34 mouse cellular contexts compared by ENCODE assay signal in genomic region chr14:75017877-75018825, GRCm38 (mm10). TPM values are rescaled to one million over a fixed set of nuclear protein-coding genes. Genes with fewer than 3 reads are reported as not detected.
A peak's percentile ranks its signal among the peaks of the same experiment; 100 is the strongest.
DNase-seq lines count a peak whose midpoint lies in the region; ATAC-seq and TF ChIP-seq lines count a peak whose summit lies in the region.
"Had no signal": no experiment of that assay in that cellular context is flagged by ENCODE, and none has a peak within 500 bp of the region (broad histone marks: within the 10 kb centered on the region; RNA-seq: fewer than 3 reads in every experiment).

No protein-coding gene starts in this region.

- TF ChIP-seq RAD21 in CH12.LX (IDR thresholded peaks at IDR 0.05; ENCODE audit: low read depth, low read length) = no peak

- H3K9me3 ChIP-seq in CH12.LX (replicated peaks; ENCODE audit: low read length) = no peaks in the 10 kb centered on the region
- H3K9me3 ChIP-seq in heart, embryonic 10.5 days = no peaks in the 10 kb centered on the region
- no peaks in the 10 kb centered on the region for H3K9me3 ChIP-seq in hindbrain, embryonic 14.5 days (ENCODE audit: control insufficient read depth, low read length)
- H3K9me3 ChIP-seq: embryonic facial prominence, embryonic 10.5 days; embryonic facial prominence, embryonic 15.5 days; forebrain, embryonic 12.5 days; hindbrain, embryonic 12.5 days; limb, embryonic 10.5 days; limb, embryonic 15.5 days; neural tube, embryonic 13.5 days had no signal

- WGBS in spleen, adult 2 months = 58% methylated on average over 18 of the region's 18 CpGs
- 87% methylated on average over 18 of the region's 18 CpGs for WGBS in heart, embryonic 10.5 days
- WGBS in hindbrain, embryonic 14.5 days = 86% methylated on average over 18 of the region's 18 CpGs

- H3K9ac ChIP-seq in CH12.LX (ENCODE audit: insufficient read depth, low read depth) = peak overlapping the region; percentile 81
- no peak overlapping the region for H3K9ac ChIP-seq in hindbrain, embryonic 14.5 days
- H3K9ac ChIP-seq: embryonic facial prominence, embryonic 15.5 days; forebrain, embryonic 12.5 days; forebrain, postnatal 0 days; hindbrain, embryonic 12.5 days; limb, embryonic 15.5 days; liver, embryonic 14.5 days; neural tube, embryonic 13.5 days had no signal

- no peaks in the 10 kb centered on the region for H3K27me3 ChIP-seq in spleen, adult 2 months (ENCODE audit: control insufficient read depth, insufficient read depth, low read length)
- H3K27me3 ChIP-seq in CH12.LX (replicated peaks) = no peaks in the 10 kb centered on the region
- H3K27me3 ChIP-seq in heart, embryonic 10.5 days (ENCODE audit: insufficient read depth, poor library complexity, severe bottlenecking) = no peaks in the 10 kb centered on the region; the same call in 1 of the 2 replicates
- H3K27me3 ChIP-seq in hindbrain, embryonic 14.5 days (ENCODE audit: control insufficient read depth, insufficient read depth, low read length) = 0 out of 2 replicates have a peak, but pooled peaks cover 6% of the 10 kb centered on the region
- H3K27me3 ChIP-seq: embryonic facial prominence, embryonic 15.5 days; forebrain, embryonic 12.5 days; limb, embryonic 15.5 days had no signal

- peaks cover 29% of the 10 kb centered on the region for H3K79me2 ChIP-seq in CH12.LX (replicated peaks; ENCODE audit: control insufficient read depth, extremely low read depth, insufficient read depth, poor library complexity, severe bottlenecking)

- dilution Hi-C loops in CH12.LX (cut with MboI; ENCODE audit: extremely low pct_ligation_motif_present, extremely low pct_unique_long_range_greater_than_20kb, low sequenced_read_pairs) = no loop called here

- TF ChIP-seq CTCF in spleen, adult 2 months (IDR thresholded peaks at IDR 0.05; ENCODE audit: extremely low read depth, insufficient read depth, insufficient read length, insufficient replicate concordance) = no peak
- no peak; a peak in 1 of 4 replicates for TF ChIP-seq CTCF in CH12.LX (conservative IDR thresholded peaks at IDR 0.05 in 1 of 2, IDR thresholded peaks at IDR 0.05 in 1 of 2; ENCODE audit: low read depth in 2 of 2, low read length in 2 of 2)

- ATAC-seq in neutrophil, adult 5-6 weeks (ENCODE audit: extremely low read depth, insufficient number of reproducible peaks, low FRiP score, poor library complexity, severe bottlenecking) = peak; percentile 28; the same call in 1 of the 2 replicates
- no peak for ATAC-seq in hindbrain, embryonic 14.5 days (ENCODE audit: low FRiP score)
- ATAC-seq: forebrain, postnatal 0 days; midbrain, embryonic 16.5 days; Patski had no signal

- TF ChIP-seq EP300 in CH12.LX (IDR thresholded peaks at IDR 0.05; ENCODE audit: low read length) = peak; percentile 83

- no peak for TF ChIP-seq POLR2A in spleen, adult 2 months (IDR thresholded peaks at IDR 0.05; ENCODE audit: low read depth, low read length)
- TF ChIP-seq POLR2A in CH12.LX (IDR thresholded peaks at IDR 0.05; ENCODE audit: low read depth, low read length) = no peak; the same call in 1 of the 2 replicates

- peak overlapping the region; percentile 86 for H3K27ac ChIP-seq in spleen, adult 2 months (ENCODE audit: insufficient read depth, low read length)
- H3K27ac ChIP-seq in CH12.LX (ENCODE audit: insufficient read depth, low read depth) = peak overlapping the region; percentile 97
- H3K27ac ChIP-seq in heart, embryonic 10.5 days = no peak overlapping the region
- no peak overlapping the region for H3K27ac ChIP-seq in hindbrain, embryonic 14.5 days
- H3K27ac ChIP-seq: embryonic facial prominence, embryonic 10.5 days; embryonic facial prominence, embryonic 15.5 days; forebrain, embryonic 12.5 days; hindbrain, embryonic 12.5 days; limb, embryonic 10.5 days; limb, embryonic 15.5 days; liver, embryonic 14.5 days; neural tube, embryonic 13.5 days; stomach, postnatal 0 days had no signal

- peaks cover 23% of the 10 kb centered on the region; the same call in 1 of the 2 replicates for H3K4me1 ChIP-seq in spleen, adult 2 months (ENCODE audit: control insufficient read depth, insufficient read depth, insufficient read length)
- H3K4me1 ChIP-seq in CH12.LX (ENCODE audit: control insufficient read depth in 1 of 2, insufficient read depth in 2 of 2) = peaks cover 13 to 58% of the 10 kb centered on the region in 2 experiments
- H3K4me1 ChIP-seq in heart, embryonic 10.5 days = peaks cover 12% of the 10 kb centered on the region
- no peaks in the 10 kb centered on the region for H3K4me1 ChIP-seq in hindbrain, embryonic 14.5 days (replicated peaks; ENCODE audit: control insufficient read depth, insufficient read depth, low read length)

- peak overlapping the region; percentile 67 for H3K4me2 ChIP-seq in CH12.LX (ENCODE audit: insufficient read depth, low read depth, poor library complexity, severe bottlenecking)
- no peak overlapping the region for H3K4me2 ChIP-seq in hindbrain, embryonic 14.5 days (replicated peaks)
- H3K4me2 ChIP-seq: embryonic facial prominence, embryonic 15.5 days; forebrain, embryonic 12.5 days; heart, embryonic 11.5 days; hindbrain, embryonic 12.5 days; limb, embryonic 15.5 days; midbrain, embryonic 11.5 days; neural tube, embryonic 13.5 days had no signal

- H3K4me3 ChIP-seq in spleen, adult 2 months (ENCODE audit: extremely low read depth, insufficient read depth, insufficient read length) = peak overlapping the region; percentile 22; the same call in 1 of the 2 replicates
- peak overlapping the region; percentile 37 to 85 (median 42) for H3K4me3 ChIP-seq in CH12.LX (replicated peaks in 1 of 3; ENCODE audit: low read depth in 2 of 3, low read length in 2 of 3, poor library complexity in 1 of 3)
- no peak overlapping the region for H3K4me3 ChIP-seq in heart, embryonic 10.5 days
- no peak overlapping the region for H3K4me3 ChIP-seq in hindbrain, embryonic 14.5 days (replicated peaks; ENCODE audit: low read length)
- H3K4me3 ChIP-seq: embryonic facial prominence, embryonic 10.5 days; embryonic facial prominence, embryonic 15.5 days; forebrain, embryonic 12.5 days; hindbrain, embryonic 12.5 days; limb, embryonic 10.5 days; limb, embryonic 15.5 days; neural tube, embryonic 13.5 days had no signal

- H3K36me3 ChIP-seq in spleen, adult 2 months (ENCODE audit: control insufficient read depth, insufficient read depth, low read length) = peaks cover 8% of the 10 kb centered on the region
- H3K36me3 ChIP-seq in CH12.LX (replicated peaks in 1 of 2; ENCODE audit: control insufficient read depth in 1 of 2, insufficient read depth in 1 of 2, low read length in 1 of 2) = peaks cover 12 to 14% of the 10 kb centered on the region in 2 experiments
- no peaks in the 10 kb centered on the region for H3K36me3 ChIP-seq in heart, embryonic 10.5 days
- no peaks in the 10 kb centered on the region for H3K36me3 ChIP-seq in hindbrain, embryonic 14.5 days (replicated peaks; ENCODE audit: control insufficient read depth, insufficient read depth)
- H3K36me3 ChIP-seq: embryonic facial prominence, embryonic 10.5 days; embryonic facial prominence, embryonic 15.5 days; forebrain, embryonic 12.5 days; hindbrain, embryonic 12.5 days; limb, embryonic 10.5 days; limb, embryonic 15.5 days; neural tube, embryonic 13.5 days had no signal

- in situ Hi-C loops in CH12.LX (cut with MboI; ENCODE audit: low pct_ligation_motif_present, low pct_unique_long_range_greater_than_20kb, low sequenced_read_pairs) = no loop called here

- DNase-seq in spleen, adult 2 months (ENCODE audit: low read depth in 1 of 2, low spot score in 2 of 2) = peak; percentile 41 to 58
- no peak for DNase-seq in spleen, postnatal 10 days (ENCODE audit: low spot score in 2 of 2)
- DNase-seq in CH12.LX (ENCODE audit: extremely low read depth) = peak; percentile 86
- DNase-seq in induced T-regulatory cell, adult 2 months (ENCODE audit: low read depth) = peak; percentile 24
- DNase-seq in frontal cortex, postnatal 10 days (ENCODE audit: low spot score in 2 of 2) = no peak
- no peak for DNase-seq in heart, embryonic 10.5 days (ENCODE audit: low spot score)
- no peak for DNase-seq in hindbrain, embryonic 14.5 days (ENCODE audit: low spot score)
- DNase-seq: adrenal gland, postnatal 14 days; cerebellum, adult 18-20 months; cerebellum, postnatal 10 days; forebrain, postnatal 0 days; gastrocnemius, postnatal 10 days; heart, postnatal 36 days; kidney, adult 2 months; kidney, postnatal 10 days; layer of hippocampus, postnatal 36 days; lung, adult 2 months; lung, postnatal 14 days; right cerebral cortex, postnatal 4 days; thymus, postnatal 14 days had no signal

TF ChIP-seq in CH12.LX, 34 proteins besides CTCF, POLR2A, EP300 and RAD21 (continues in another document):
- TF ChIP-seq IRF4 (IDR thresholded peaks at IDR 0.05; ENCODE audit: low read depth, low read length) (peak; percentile 81; the same call in 1 of the 2 replicates), MAZ (IDR thresholded peaks at IDR 0.05; ENCODE audit: low read depth, low read length) (no peak), JUND (conservative IDR thresholded peaks at IDR 0.05; ENCODE audit: low read depth, low read length) (peak; percentile 72; the same call in 1 of the 2 replicates), E2F4 (IDR thresholded peaks at IDR 0.05; ENCODE audit: insufficient replicate concordance, low read depth, low read length) (no peak), MXI1 (IDR thresholded peaks at IDR 0.05; ENCODE audit: low read depth, low read length) (peak; percentile 48), ZNF384 (IDR thresholded peaks at IDR 0.05; ENCODE audit: low read depth, low read length) (no peak), KAT2A (IDR thresholded peaks at IDR 0.05; ENCODE audit: insufficient replicate concordance, low read length) (no peak), ZMIZ1 (IDR thresholded peaks at IDR 0.05; ENCODE audit: low read depth, low read length) (no peak; the same call in 1 of the 2 replicates), USF2 (conservative IDR thresholded peaks at IDR 0.05; ENCODE audit: low read depth, low read length) (no peak), USF1 (IDR thresholded peaks at IDR 0.05; ENCODE audit: low read depth, low read length) (no peak), TBP (conservative IDR thresholded peaks at IDR 0.05; ENCODE audit: low read depth, low read length) (0 out of 2 replicates have a peak, but pooled peaks have one; percentile 35), POLR2AphosphoS2 (IDR thresholded peaks at IDR 0.05; ENCODE audit: low read depth, low read length) (no peak), TCF12 (IDR thresholded peaks at IDR 0.05; ENCODE audit: low read depth, low read length) (peak; percentile 76), ELF1 (IDR thresholded peaks at IDR 0.05; ENCODE audit: low read depth, low read length) (no peak), RCOR1 (conservative IDR thresholded peaks at IDR 0.05; ENCODE audit: low read depth, low read length) (0 out of 2 replicates have a peak, but pooled peaks have one; percentile 10)

RNA-seq across cellular contexts. Expression of gene Rubcnl, which starts 2.3 kb away (rescaled TPM):
- polyA plus RNA-seq in spleen, adult 2 months (2012; rRNA removed) = 19.3 and 20.9 TPM in 2 replicates
- 23.5 and 24.9 TPM in 2 replicates for total RNA-seq in CH12.LX (2012; rRNA removed)
- total RNA-seq in CH12.LX (2014; rRNA removed) = 24.6 and 24.7 TPM in 2 replicates
- 21.8 and 27.2 TPM in 2 replicates for polyA plus RNA-seq in CH12.LX (2012; ENCODE audit: insufficient read length, low read depth)
- total RNA-seq in neutrophil, adult 5-6 weeks (2017) = 80.9 and 83.6 TPM in 2 replicates
- polyA plus RNA-seq in heart, embryonic 10.5 days (2016; fragmentation: Nextera tagmentation; extraction: Ambion mirVana) = 0.40 and 0.81 TPM in 2 replicates
- 0.13 and 0.27 TPM in 2 replicates for polyA plus RNA-seq in hindbrain, embryonic 14.5 days (2014; fragmentation: Nextera tagmentation; extraction: Ambion mirVana)

Comparison
In these comparisons a context has a peak if more than half of its experiments do, and no peak if none do; other contexts are left out.
1. DNase-seq: peak in spleen, adult 2 months (2 of 2), CH12.LX (single experiment) and induced T-regulatory cell, adult 2 months (single experiment); none in spleen, postnatal 10 days (0 of 2), frontal cortex, postnatal 10 days (0 of 2), heart, embryonic 10.5 days (single experiment) and hindbrain, embryonic 14.5 days (single experiment).
2. H3K27ac ChIP-seq: peak in spleen, adult 2 months (single experiment) and CH12.LX (single experiment); none in heart, embryonic 10.5 days (single experiment) and hindbrain, embryonic 14.5 days (single experiment).
3. H3K4me3 ChIP-seq: peak in spleen, adult 2 months (single experiment) and CH12.LX (3 of 3); none in heart, embryonic 10.5 days (single experiment) and hindbrain, embryonic 14.5 days (single experiment).
4. RNA of gene Rubcnl, which starts 2.3 kb away (polyA plus RNA-seq): 21.8 to 27.2 TPM in CH12.LX and 19.3 to 20.9 TPM in spleen, adult 2 months; 0.40 to 0.81 TPM in heart, embryonic 10.5 days and 0.13 to 0.27 TPM in hindbrain, embryonic 14.5 days; every median in the first group is over 10 times any median in the second.